Mouse (Mus musculus): ENCODE measurements around the gene Il9.

The Il9 gene

GRCm38 (mm10) chr13:56482146-56482545 lies at the start of gene Il9:
Gene Il9, minus strand, starts transcription at chr13:56482246.
- no peak for DNase-seq

GRCm38 (mm10) chr13:56529685-56530084 lies 47.6 kb upstream of the Il9 start:
- DNase-seq, result no peak

- DNase-seq, result no peak
These were observed 47.0 kb upstream of the Il9 start for GRCm38 (mm10) chr13:56529031-56529430.

- no peak for DNase-seq
These were observed 46.2 kb upstream of the Il9 start for GRCm38 (mm10) chr13:56528281-56528680.

GRCm38 (mm10) chr13:56527846-56528245 lies 45.8 kb upstream of the Il9 start:
- no peak for DNase-seq

- DNase-seq, result no peak
These were observed 44.8 kb upstream of the Il9 start for GRCm38 (mm10) chr13:56526871-56527270.

- no peak for DNase-seq
These were observed 40.7 kb upstream of the Il9 start for GRCm38 (mm10) chr13:56522821-56523167.

GRCm38 (mm10) chr13:56522081-56522820 lies 40.2 kb upstream of the Il9 start, which contains the start of gene Fbxl21:
Gene Fbxl21, plus strand, starts transcription at chr13:56522472.
- DNase-seq, result peak; percentile 92 to 96

- no peak for DNase-seq
These were observed 34.8 kb upstream of the Il9 start for GRCm38 (mm10) chr13:56516816-56517215.

- DNase-seq, result no peak
These were observed 34.3 kb upstream of the Il9 start for GRCm38 (mm10) chr13:56516311-56516710.

- no peak for DNase-seq
These were observed 31.5 kb upstream of the Il9 start for GRCm38 (mm10) chr13:56513595-56513994.

GRCm38 (mm10) chr13:56509796-56510195 lies 27.8 kb upstream of the Il9 start:
- DNase-seq, result no peak

GRCm38 (mm10) chr13:56506871-56507496 lies 24.9 kb upstream of the Il9 start:
- DNase-seq, result no peak

GRCm38 (mm10) chr13:56501866-56502420 lies 19.9 kb upstream of the Il9 start:
- peak; percentile 11 to 19 for DNase-seq

GRCm38 (mm10) chr13:56500636-56501035 lies 18.6 kb upstream of the Il9 start:
- no peak for DNase-seq

GRCm38 (mm10) chr13:56500132-56500531 lies 18.1 kb upstream of the Il9 start:
- no peak for DNase-seq

GRCm38 (mm10) chr13:56494440-56494839 lies 12.4 kb upstream of the Il9 start:
- no peak for DNase-seq

- DNase-seq, result no peak
These were observed 6.0 kb upstream of the Il9 start for GRCm38 (mm10) chr13:56488012-56488411.

- peak in 1 of 2 experiments; percentile 13 for DNase-seq
These were observed 4.0 kb downstream of the Il9 start for GRCm38 (mm10) chr13:56478027-56478426.

GRCm38 (mm10) chr13:56477271-56477670 lies 4.8 kb downstream of the Il9 start:
- no peak for DNase-seq

GRCm38 (mm10) chr13:56476790-56477189 lies 5.3 kb downstream of the Il9 start:
- DNase-seq, result no peak

GRCm38 (mm10) chr13:56475363-56475762 lies 6.7 kb downstream of the Il9 start:
- peak; percentile 52 to 57 for DNase-seq

- no peak for DNase-seq
These were observed 9.4 kb downstream of the Il9 start for GRCm38 (mm10) chr13:56472661-56473060.

GRCm38 (mm10) chr13:56471951-56472350 lies 10.1 kb downstream of the Il9 start:
- peak in 1 of 2 experiments; percentile 9 for DNase-seq

All from cerebellum, adult 18-20 months (tissue).